Mouse (Mus musculus) c-Kit-positive CD71-positive TER-119-negative erythroid progenitor cells, embryonic 14.5 days (primary cell): ENCODE results near the gene Elmod1.

Experiments
- DNase-seq: peaks from one replicate; pipeline ENCODE4 v3.0.0-alpha.2; 2013; ENCODE audit warnings: low read depth

Gene Elmod1

GRCm38 (mm10) chr9:53906798-53907197 is 68.3 kb downstream of the Elmod1 start:
- no peak for DNase-seq

- no peak for DNase-seq
Measured at GRCm38 (mm10) chr9:53905418-53905817, 69.7 kb downstream of the Elmod1 start.

- no peak for DNase-seq
Measured at GRCm38 (mm10) chr9:53903215-53903842, 71.8 kb downstream of the Elmod1 start.

GRCm38 (mm10) chr9:53899836-53900235 is 75.3 kb downstream of the Elmod1 start:
- no peak for DNase-seq

GRCm38 (mm10) chr9:53895827-53896226 is 79.3 kb downstream of the Elmod1 start:
- no peak for DNase-seq

GRCm38 (mm10) chr9:53890075-53890474 is 85.0 kb downstream of the Elmod1 start:
- no peak for DNase-seq

GRCm38 (mm10) chr9:53883588-53884280 is 91.4 kb downstream of the Elmod1 start:
- DNase-seq: no peak

- no peak for DNase-seq
Measured at GRCm38 (mm10) chr9:53877423-53877822, 97.7 kb downstream of the Elmod1 start.

GRCm38 (mm10) chr9:53873239-53873638 is 101.9 kb downstream of the Elmod1 start:
- no peak for DNase-seq
